In genomic region chr16:42875852-42875980, GRCm38 (mm10) we compare ENCODE assay signal across 7 mouse cellular contexts. TPM values are rescaled to one million over a fixed set of nuclear protein-coding genes. Genes with fewer than 3 reads are reported as not detected.
DNase-seq lines count a peak whose midpoint lies in the region; ATAC-seq and TF ChIP-seq lines count a peak whose summit lies in the region.

Zbtb20 (plus strand) TSS chr16:42875881.

- no peaks in the 10 kb centered on the region for H3K9me3 ChIP-seq in limb, embryonic 15.5 days

- H3K27me3 ChIP-seq in testis, adult 2 months (ENCODE audit: control insufficient read depth, insufficient read depth, low read length), result no peaks in the 10 kb centered on the region
- H3K27me3 ChIP-seq in limb, embryonic 15.5 days, result no peaks in the 10 kb centered on the region

- H3K4me2 ChIP-seq in limb, embryonic 15.5 days, result peak within 1 kb of the TSS; percentile 52

- H3K27ac ChIP-seq in testis, adult 2 months (ENCODE audit: control insufficient read depth, insufficient read depth, low read depth, low read length), result peak within 1 kb of the TSS; percentile 92
- H3K27ac ChIP-seq in embryonic fibroblast, embryonic 13.5 days (ENCODE audit: insufficient read depth, low read length), result peak within 1 kb of the TSS; percentile 99
- peak within 1 kb of the TSS; percentile 99 for H3K27ac ChIP-seq in limb, embryonic 15.5 days

- TF ChIP-seq POLR2A in testis, adult 2 months (IDR thresholded peaks at IDR 0.05; ENCODE audit: control insufficient read depth, low read depth, low read length), result no peak
- TF ChIP-seq POLR2A in embryonic fibroblast, embryonic 13.5 days (IDR thresholded peaks at IDR 0.05; ENCODE audit: low read depth, low read length), result no peak

- peak within 1 kb of the TSS; percentile 64 for H3K9ac ChIP-seq in limb, embryonic 15.5 days

- WGBS in limb, embryonic 15.5 days, result 0% methylated on average over 8 of the region's 8 CpGs

- no peak for DNase-seq in testis, postnatal 10 days (ENCODE audit: low spot score)
- DNase-seq in heart, postnatal 36 days, result no peak
- no peak for DNase-seq in natural killer cell, adult 2 months (ENCODE audit: low spot score in 2 of 2)
- DNase-seq in ovary, postnatal 10 days (ENCODE audit: low spot score), result no peak

- peak within 1 kb of the TSS; percentile 82 for H3K4me3 ChIP-seq in testis, adult 2 months (ENCODE audit: control insufficient read depth, low read depth, low read length)
- H3K4me3 ChIP-seq in embryonic fibroblast, embryonic 13.5 days (ENCODE audit: insufficient read depth, low read length), result peak within 1 kb of the TSS; percentile 69
- H3K4me3 ChIP-seq in limb, embryonic 15.5 days, result peak within 1 kb of the TSS; percentile 66

- peaks cover 5% of the 10 kb centered on the region; the same call in 1 of the 2 replicates for H3K4me1 ChIP-seq in testis, adult 2 months (ENCODE audit: control insufficient read depth, insufficient read depth, low read length)
- no peaks in the 10 kb centered on the region for H3K4me1 ChIP-seq in embryonic fibroblast, embryonic 13.5 days (ENCODE audit: control insufficient read depth, insufficient read depth, low read length)
- H3K4me1 ChIP-seq in limb, embryonic 15.5 days, result 0 out of 2 replicates have a peak, but pooled peaks cover 3% of the 10 kb centered on the region

- H3K36me3 ChIP-seq in testis, adult 2 months (ENCODE audit: control insufficient read depth, insufficient read depth, low read length), result no peaks in the 10 kb centered on the region
- H3K36me3 ChIP-seq in limb, embryonic 15.5 days, result no peaks in the 10 kb centered on the region

- TF ChIP-seq CTCF in testis, adult 2 months (IDR thresholded peaks at IDR 0.05; ENCODE audit: control insufficient read depth, insufficient read depth, insufficient replicate concordance, low read depth, low read length), result no peak
- TF ChIP-seq CTCF in embryonic fibroblast, embryonic 13.5 days (IDR thresholded peaks at IDR 0.05; ENCODE audit: borderline replicate concordance, insufficient read depth, low read length), result no peak

- intact Hi-C loops in heart, postnatal 36 days (cut with DNase I), result no loop called here

- ATAC-seq in limb, embryonic 15.5 days (ENCODE audit: insufficient number of reproducible peaks, low FRiP score, low TSS enrichment, low read depth), result no peak

RNA-seq across cellular contexts. Expression of gene Zbtb20, which starts in this region (rescaled TPM):
- polyA plus RNA-seq in testis, adult 2 months (2012; rRNA removed), result 5.9 and 7.5 TPM in 2 replicates
- polyA plus RNA-seq in embryonic fibroblast, embryonic 13.5 days (2011; ENCODE audit: insufficient read length, low read depth, missing spikeins), result 13.7 and 15.4 TPM in 2 replicates
- total RNA-seq in heart, postnatal 36 days (2021), result 100 to 1,000 TPM; 196 to 202 TPM
- 21.9 and 22.4 TPM in 2 replicates for polyA plus RNA-seq in limb, embryonic 15.5 days (2015; fragmentation: Nextera tagmentation; extraction: Ambion mirVana)
